Mouse (Mus musculus) MEL (cell line): ENCODE measurements at regions not wholly inside any gene's neighbourhood (a gene's known extent, or its start where the extent isn't known, plus 50 kb on each side); places are given as distances from the start of the nearest gene placed in this dataset.

Experiments
- DNase-seq: peaks from one replicate; pipeline ENCODE4 v3.0.0; 2011; ENCODE audit warnings: low read depth, low spot score
- H3K27ac ChIP-seq: 2 replicates; pipeline ENCODE4 v1.5.1; 2012; ENCODE audit warnings: low read depth, mild to moderate bottlenecking, control low read depth, low read length, moderate library complexity; ENCODE audit not compliant: control insufficient read depth
- H3K27me3 ChIP-seq, 2 experiments: fragments of 150-350 bp in 1 of 2; sonication (generic) in 1 of 2; 2 replicates each; pipeline ENCODE4 v1.6.1; 2012; ENCODE audit warnings: low read length in 2 of 2, mild to moderate bottlenecking in 2 of 2, improper control_type of control experiment in 1 of 2, moderate library complexity in 1 of 2; ENCODE audit not compliant: insufficient read depth in 2 of 2, control insufficient read depth in 1 of 2
- H3K36me3 ChIP-seq, 2 experiments: 2 replicates each; pipeline ENCODE4 v1.6.1; 2012 to 2014; ENCODE audit warnings: low read length in 2 of 2, improper control_type of control experiment in 1 of 2, inconsistent platforms in 1 of 2, mild to moderate bottlenecking in 1 of 2; ENCODE audit not compliant: insufficient read depth in 2 of 2, control insufficient read depth in 1 of 2
- H3K4me1 ChIP-seq, 2 experiments: fragments of 150-350 bp in 1 of 2; sonication (generic) in 1 of 2; 2 replicates each; pipeline ENCODE4 v1.6.1; 2012; ENCODE audit warnings: low read length in 2 of 2, improper control_type of control experiment in 1 of 2, mild to moderate bottlenecking in 1 of 2; ENCODE audit not compliant: insufficient read depth in 2 of 2, control insufficient read depth in 1 of 2
- H3K4me3 ChIP-seq, 2 experiments: fragments of 150-350 bp in 1 of 2; sonication (generic) in 1 of 2; 2 replicates each; pipeline ENCODE4 v1.5.1; 2012; ENCODE audit warnings: low read depth in 2 of 2, low read length in 2 of 2, mild to moderate bottlenecking in 2 of 2, moderate library complexity in 2 of 2, control low read depth in 1 of 2, improper control_type of control experiment in 1 of 2; ENCODE audit not compliant: control insufficient read depth in 1 of 2, insufficient read depth in 1 of 2
- H3K79me2 ChIP-seq: 2 replicates; pipeline ENCODE4 v1.6.1; 2012; ENCODE audit warnings: mild to moderate bottlenecking, low read length, moderate library complexity; ENCODE audit not compliant: control insufficient read depth, poor library complexity, insufficient read depth
- H3K9ac ChIP-seq: 2 replicates; pipeline ENCODE4 v1.6.1; 2012; ENCODE audit warnings: low read depth, mild to moderate bottlenecking, control low read depth, low read length, moderate library complexity; ENCODE audit not compliant: control insufficient read depth, poor library complexity, severe bottlenecking
- H3K9me3 ChIP-seq: fragments of 150-350 bp; sonication (generic); replicated peaks from 2 replicates; pipeline ENCODE4 v1.6.1; 2012; ENCODE audit warnings: mild to moderate bottlenecking, low read length, improper control_type of control experiment, moderate library complexity; ENCODE audit not compliant: insufficient read depth
- BHLHE40 ChIP-seq: IDR thresholded peaks from 2 replicates; pipeline ENCODE4 v1.6.1; 2012; ENCODE audit warnings: low read depth, mild to moderate bottlenecking, inconsistent platforms, low read length, improper control_type of control experiment, borderline replicate concordance
- CHD2 ChIP-seq: IDR thresholded peaks from 2 replicates; pipeline ENCODE4 v1.6.1; 2011; ENCODE audit warnings: low read length, improper control_type of control experiment
- CTCF ChIP-seq, 3 experiments: IDR thresholded peaks in 2 of 3; conservative IDR thresholded peaks in 1 of 3; 2 replicates each; pipeline ENCODE4 v1.5.1; 2011 to 2012; ENCODE audit warnings: low read length in 3 of 3, low read depth in 2 of 3, mild to moderate bottlenecking in 2 of 3, improper control_type of control experiment in 1 of 3, inconsistent platforms in 1 of 3, mixed read lengths in 1 of 3, moderate library complexity in 1 of 3; ENCODE audit not compliant: control insufficient read depth in 1 of 3, insufficient read depth in 1 of 3, poor library complexity in 1 of 3, severe bottlenecking in 1 of 3
- E2F4 ChIP-seq: IDR thresholded peaks from 2 replicates; pipeline ENCODE4 v1.6.1; 2011; ENCODE audit warnings: low read depth, low read length, improper control_type of control experiment, borderline replicate concordance
- ELF1 ChIP-seq: IDR thresholded peaks from 2 replicates; pipeline ENCODE4 v1.6.1; 2014; ENCODE audit warnings: low read depth, mild to moderate bottlenecking, inconsistent platforms, low read length, improper control_type of control experiment, moderate library complexity
- GABPA ChIP-seq: IDR thresholded peaks from 2 replicates; pipeline ENCODE4 v1.6.1; 2012; ENCODE audit warnings: low read depth, mild to moderate bottlenecking, inconsistent platforms, low read length, improper control_type of control experiment, moderate library complexity
- GATA1 ChIP-seq: IDR thresholded peaks from 2 replicates; pipeline ENCODE4 v1.6.1; 2011; ENCODE audit warnings: low read depth, low read length, improper control_type of control experiment
- HCFC1 ChIP-seq: IDR thresholded peaks from 2 replicates; pipeline ENCODE4 v1.6.1; 2012; ENCODE audit warnings: low read depth, mild to moderate bottlenecking, inconsistent platforms, low read length, improper control_type of control experiment, moderate library complexity
- JUND ChIP-seq: IDR thresholded peaks from 2 replicates; pipeline ENCODE4 v1.6.1; 2011; ENCODE audit warnings: low read depth, mild to moderate bottlenecking, improper control_type of control experiment, low read length
- MAZ ChIP-seq: IDR thresholded peaks from 2 replicates; pipeline ENCODE4 v1.6.1; 2012; ENCODE audit warnings: low read depth, mild to moderate bottlenecking, inconsistent platforms, low read length, improper control_type of control experiment
- MEF2A ChIP-seq: IDR thresholded peaks from 2 replicates; pipeline ENCODE4 v1.6.1; 2014; ENCODE audit warnings: low read depth, mild to moderate bottlenecking, inconsistent platforms, low read length, improper control_type of control experiment; ENCODE audit not compliant: poor library complexity, insufficient replicate concordance, severe bottlenecking; ENCODE audit errors: extremely low read depth
- MXI1 ChIP-seq: IDR thresholded peaks from 2 replicates; pipeline ENCODE4 v1.6.1; 2011; ENCODE audit warnings: mild to moderate bottlenecking, low read depth, low read length, improper control_type of control experiment
- MYC ChIP-seq: IDR thresholded peaks from 2 replicates; pipeline ENCODE4 v1.6.1; 2011; ENCODE audit warnings: low read depth, mild to moderate bottlenecking, low read length, improper control_type of control experiment, moderate library complexity
- NELFE ChIP-seq: IDR thresholded peaks from 2 replicates; pipeline ENCODE4 v1.6.1; 2011; ENCODE audit warnings: low read depth, low read length, improper control_type of control experiment
- NRF1 ChIP-seq: IDR thresholded peaks from 2 replicates; pipeline ENCODE4 v1.6.1; 2014; ENCODE audit warnings: low read depth, mild to moderate bottlenecking, inconsistent platforms, low read length, improper control_type of control experiment, moderate library complexity; ENCODE audit not compliant: poor library complexity, insufficient read depth, severe bottlenecking
- POLR2A ChIP-seq, 2 experiments: IDR thresholded peaks; 2 replicates each; pipeline ENCODE4 v1.6.1; 2011 to 2012; ENCODE audit warnings: low read length in 2 of 2, mild to moderate bottlenecking in 2 of 2, control low read depth in 1 of 2, improper control_type of control experiment in 1 of 2, low read depth in 1 of 2, moderate library complexity in 1 of 2; ENCODE audit not compliant: control insufficient read depth in 1 of 2, insufficient read depth in 1 of 2, poor library complexity in 1 of 2
- POLR2AphosphoS5 ChIP-seq: IDR thresholded peaks from 2 replicates; pipeline ENCODE4 v1.6.1; 2012; ENCODE audit warnings: low read depth, borderline replicate concordance, mild to moderate bottlenecking, inconsistent platforms, low read length, moderate library complexity, mixed read lengths
- SIN3A ChIP-seq: IDR thresholded peaks from 2 replicates; pipeline ENCODE4 v1.6.1; 2012; ENCODE audit warnings: low read length, improper control_type of control experiment, inconsistent platforms
- TAL1 ChIP-seq: IDR thresholded peaks from 2 replicates; pipeline ENCODE4 v1.6.1; 2012; ENCODE audit warnings: mild to moderate bottlenecking, inconsistent platforms, low read length, moderate library complexity, mixed read lengths
- USF1 ChIP-seq: IDR thresholded peaks from 2 replicates; pipeline ENCODE4 v1.6.1; 2014; ENCODE audit warnings: low read depth, mild to moderate bottlenecking, inconsistent platforms, low read length, improper control_type of control experiment, moderate library complexity

DNA sequence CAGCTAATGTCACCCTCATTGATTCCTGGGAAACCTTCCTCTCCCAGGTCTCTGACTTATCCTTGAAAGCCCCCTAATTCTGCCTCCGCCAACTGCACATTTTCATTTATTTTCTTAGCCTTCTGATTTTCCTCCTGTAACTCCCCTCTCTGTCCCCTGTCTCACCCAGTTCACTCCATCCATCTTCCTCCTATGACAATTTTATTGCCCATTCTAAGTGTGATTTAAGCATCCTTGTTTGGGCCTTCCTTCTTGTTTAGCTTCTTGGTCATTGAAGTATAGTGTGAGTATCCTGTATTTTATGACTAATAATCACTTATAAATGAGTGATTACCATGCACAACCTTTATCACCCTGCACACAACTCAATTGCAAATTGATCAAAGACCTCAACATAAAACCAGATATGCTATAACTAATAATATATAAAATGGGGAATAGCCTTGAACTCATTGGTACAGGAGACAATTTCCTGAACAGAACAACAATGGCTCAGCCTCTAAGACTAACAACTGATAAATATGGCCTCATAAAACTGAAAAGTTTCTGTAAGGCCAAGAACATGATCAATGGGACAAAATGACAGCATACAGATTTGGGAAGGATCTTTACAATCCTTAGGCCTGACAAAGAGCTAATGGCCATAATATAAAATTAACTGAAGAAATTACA is 559.2 kb upstream of the Sorcs1 start:
- no peaks in the 10 kb centered on the region for H3K9me3 ChIP-seq
- TF ChIP-seq JUND: no peak
- no peak for TF ChIP-seq MXI1
- no peak overlapping the region for H3K9ac ChIP-seq
- no peaks in the 10 kb centered on the region for H3K27me3 ChIP-seq
- no peak for DNase-seq
- H3K79me2 ChIP-seq: no peaks in the 10 kb centered on the region
- H3K4me1 ChIP-seq: no peaks in the 10 kb centered on the region
- H3K36me3 ChIP-seq: no peaks in the 10 kb centered on the region
- no peak overlapping the region for H3K27ac ChIP-seq
- no peak overlapping the region for H3K4me3 ChIP-seq

DNA sequence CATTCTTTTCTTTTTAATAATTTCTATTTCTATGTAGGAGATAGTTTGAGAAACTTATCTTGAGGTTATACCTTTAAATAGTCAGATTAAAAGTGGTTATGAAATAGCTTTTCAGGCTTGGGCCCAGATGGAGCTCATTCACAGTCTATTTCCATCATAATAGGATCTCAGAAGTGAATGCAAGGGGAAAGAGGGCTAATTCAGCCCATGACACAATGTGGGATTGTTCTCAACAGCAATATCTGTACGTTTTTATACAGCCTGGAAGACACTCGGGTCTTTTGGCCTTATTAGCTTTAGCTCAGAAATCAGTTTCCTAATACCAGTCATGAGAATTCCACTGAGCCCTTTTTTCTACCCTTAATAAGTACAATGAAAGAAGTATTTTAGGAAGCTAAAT is 554.1 kb upstream of the Sorcs1 start:
- H3K9ac ChIP-seq: no peak overlapping the region
- H3K4me3 ChIP-seq: no peak overlapping the region
- no peak overlapping the region for H3K27ac ChIP-seq
- no peaks in the 10 kb centered on the region for H3K4me1 ChIP-seq
- no peak for DNase-seq
- H3K27me3 ChIP-seq: no peaks in the 10 kb centered on the region
- no peaks in the 10 kb centered on the region for H3K9me3 ChIP-seq
- TF ChIP-seq NELFE (no peak), CTCF (IDR thresholded peaks at IDR 0.05 in 2 of 3, conservative IDR thresholded peaks at IDR 0.05 in 1 of 3; ENCODE audit: control insufficient read depth in 1 of 3, insufficient read depth in 1 of 3, low read depth in 2 of 3, low read length in 3 of 3, poor library complexity in 1 of 3, severe bottlenecking in 1 of 3) (no peak), GATA1 (no peak), CHD2 (no peak), MYC (no peak), USF1 (no peak), ELF1 (no peak), SIN3A (no peak), POLR2AphosphoS5 (no peak), E2F4 (no peak), MAZ (no peak), HCFC1 (no peak), NRF1 (no peak), TAL1 (no peak), GABPA (no peak), POLR2A (IDR thresholded peaks at IDR 0.05; ENCODE audit: control insufficient read depth in 1 of 2, insufficient read depth in 1 of 2, low read depth in 1 of 2, low read length in 2 of 2, poor library complexity in 1 of 2) (no peak), BHLHE40 (no peak), MEF2A (no peak), JUND (no peak)
- TF ChIP-seq, all 39 proteins: peak for 0
- Histone ChIP-seq H3K36me3 (no peaks in the 10 kb centered on the region), H3K79me2 (no peaks in the 10 kb centered on the region)
